Mouse (Mus musculus): ENCODE results near the gene Actn4. TPM values are rescaled to one million over a fixed set of nuclear protein-coding genes. Genes with fewer than 3 reads are reported as not detected.

The Actn4 gene
- polyA plus RNA-seq, 1 experiment from 2014 or later = 402 TPM

DNA sequence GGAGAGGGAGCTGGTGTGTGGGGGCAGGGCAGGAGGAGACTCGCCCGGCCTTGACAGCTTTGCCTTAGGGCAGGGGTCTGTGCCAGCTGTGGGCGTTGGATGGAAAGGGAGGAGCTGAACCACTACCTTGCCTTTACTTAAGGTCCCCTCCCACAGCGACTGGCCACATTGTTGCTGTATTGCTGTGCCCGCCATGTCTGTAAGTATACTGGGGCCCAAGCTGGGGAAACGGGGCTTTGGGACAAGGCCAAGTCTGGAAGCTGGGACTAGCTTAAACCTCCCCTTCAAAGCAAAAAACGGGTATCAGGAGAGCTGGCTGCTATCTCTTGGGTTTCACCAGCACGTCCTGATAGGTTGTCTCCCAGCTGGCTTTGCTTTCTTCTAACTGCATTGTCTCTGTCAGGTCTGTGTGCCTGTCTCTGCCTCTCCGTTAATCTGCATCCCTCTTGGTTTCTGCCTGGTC, 97.8 kb downstream of the Actn4 start:
- ATAC-seq = no peak
- Histone ChIP-seq H3K36me3 (ENCODE audit: control insufficient read depth, insufficient read depth, low read length) (no peaks in the 10 kb centered on the region), H3K9ac (ENCODE audit: low read depth, low read length) (peak overlapping the region; percentile 25; the same call in 1 of the 2 replicates), H3K4me3 (ENCODE audit: low read length) (no peak overlapping the region), H3K4me1 (ENCODE audit: control insufficient read depth, insufficient read depth, low read length) (peaks cover 17% of the 10 kb centered on the region; the same call in 1 of the 2 replicates), H3K9me3 (ENCODE audit: control insufficient read depth, low read length) (peaks cover 4% of the 10 kb centered on the region; the same call in 1 of the 2 replicates), H3K4me2 (ENCODE audit: low read depth, low read length) (no peak overlapping the region), H3K27ac (ENCODE audit: low read length) (no peak overlapping the region), H3K27me3 (replicated peaks; ENCODE audit: control insufficient read depth, insufficient read depth, low read length) (no peaks in the 10 kb centered on the region)
- WGBS = 50% methylated on average over 9 of the region's 9 CpGs

DNA sequence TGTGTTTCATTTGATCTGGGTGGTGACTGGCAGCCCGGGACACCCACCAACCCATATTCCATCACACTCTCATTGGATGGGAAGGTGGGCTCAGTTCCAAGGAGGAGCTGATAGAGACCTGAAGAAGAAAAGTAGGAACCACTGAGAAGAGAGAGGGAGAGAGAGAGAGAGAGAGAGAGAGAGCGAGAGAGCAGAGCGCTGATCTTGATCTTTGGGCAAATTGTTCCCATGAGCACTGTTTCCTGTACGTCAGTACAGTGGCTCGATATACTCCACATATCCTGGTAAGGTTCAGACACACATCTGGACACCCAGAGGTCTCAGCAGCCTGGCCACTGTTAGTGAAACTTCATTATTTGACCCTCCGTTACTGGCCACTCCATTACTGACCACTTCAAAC, 98.6 kb downstream of the Actn4 start, which contains the start of gene Lgals7:
Gene Lgals7, plus strand, starts transcription at position 314 of the 400 bp plus-strand sequence.
- Histone ChIP-seq H3K9me3 (ENCODE audit: control insufficient read depth, low read length) (peaks cover 4% of the 10 kb centered on the region; the same call in 1 of the 2 replicates), H3K4me1 (ENCODE audit: control insufficient read depth, insufficient read depth, low read length) (peaks cover 17% of the 10 kb centered on the region; the same call in 1 of the 2 replicates), H3K9ac (ENCODE audit: low read depth, low read length) (peak within 1 kb of the TSS; percentile 25; the same call in 1 of the 2 replicates), H3K4me3 (ENCODE audit: low read length) (no peak within 1 kb of the TSS), H3K4me2 (ENCODE audit: low read depth, low read length) (no peak within 1 kb of the TSS), H3K36me3 (ENCODE audit: control insufficient read depth, insufficient read depth, low read length) (no peaks in the 10 kb centered on the region), H3K27me3 (replicated peaks; ENCODE audit: control insufficient read depth, insufficient read depth, low read length) (no peaks in the 10 kb centered on the region), H3K27ac (ENCODE audit: low read length) (no peak within 1 kb of the TSS)
- 84% methylated on average over 6 of the region's 6 CpGs for WGBS
- ATAC-seq = no peak

DNA sequence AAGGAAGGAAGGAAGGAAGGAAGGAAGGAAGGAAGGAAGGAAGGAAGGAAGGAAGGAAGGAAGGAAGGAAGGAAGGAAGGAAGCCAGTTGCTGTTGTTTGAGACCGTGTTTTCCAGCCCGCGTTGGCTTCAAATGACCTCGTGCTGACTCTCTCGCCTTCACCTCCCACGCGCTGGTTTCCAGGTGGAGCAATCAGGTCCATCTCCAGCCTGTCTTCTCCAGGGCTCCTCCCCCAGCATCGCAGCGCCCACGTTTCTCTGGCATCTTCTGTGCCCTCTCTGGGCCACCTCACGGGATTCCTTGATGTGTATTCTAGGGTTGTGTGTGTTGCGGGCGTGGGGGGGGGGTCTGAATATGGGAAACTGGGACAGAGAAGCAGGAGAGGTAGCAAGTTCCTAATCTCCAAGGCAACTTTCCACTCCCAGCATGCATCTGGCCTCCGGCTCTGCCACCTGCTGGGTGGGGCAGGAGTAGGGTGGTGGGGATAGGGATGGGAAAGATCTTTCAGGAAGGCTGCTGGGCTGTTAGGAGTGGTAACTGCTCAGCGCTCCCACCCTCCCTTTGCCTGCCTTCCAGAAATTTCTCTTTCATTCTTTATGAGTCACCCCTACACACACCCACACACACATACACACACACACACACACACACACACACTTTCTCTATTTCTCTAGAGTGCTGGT, 99.2 kb downstream of the Actn4 start:
- ATAC-seq = no peak
- Histone ChIP-seq H3K27ac (ENCODE audit: low read length) (no peak overlapping the region), H3K9me3 (ENCODE audit: control insufficient read depth, low read length) (peaks cover 4% of the 10 kb centered on the region; the same call in 1 of the 2 replicates), H3K27me3 (replicated peaks; ENCODE audit: control insufficient read depth, insufficient read depth, low read length) (no peaks in the 10 kb centered on the region), H3K4me3 (ENCODE audit: low read length) (no peak overlapping the region), H3K36me3 (ENCODE audit: control insufficient read depth, insufficient read depth, low read length) (no peaks in the 10 kb centered on the region), H3K4me2 (ENCODE audit: low read depth, low read length) (no peak overlapping the region), H3K9ac (ENCODE audit: low read depth, low read length) (no peak overlapping the region), H3K4me1 (ENCODE audit: control insufficient read depth, insufficient read depth, low read length) (peaks cover 17% of the 10 kb centered on the region; the same call in 1 of the 2 replicates)
- 76% methylated on average over 15 of the region's 15 CpGs for WGBS

DNA sequence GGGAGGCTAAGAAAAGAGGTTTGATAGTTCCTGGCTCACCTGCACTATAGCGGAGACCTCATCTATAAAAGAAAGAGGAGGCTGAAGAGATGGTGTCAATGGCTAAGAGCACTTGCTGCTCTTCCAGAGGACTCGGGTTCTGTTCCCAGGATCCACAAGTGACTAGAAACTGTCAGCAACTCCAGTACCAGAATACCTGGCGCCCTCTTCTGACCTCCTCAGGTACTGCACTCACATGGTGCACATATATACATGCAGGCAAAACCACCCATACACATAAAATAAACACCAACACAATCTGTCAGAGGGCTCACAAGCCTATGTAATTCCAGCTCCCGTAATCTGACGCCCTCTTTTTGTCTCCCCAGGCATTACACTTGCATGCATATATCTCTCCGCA, 101.2 kb downstream of the Actn4 start:
- H3K27ac ChIP-seq (ENCODE audit: low read length) = no peak overlapping the region
- no peak overlapping the region for H3K4me3 ChIP-seq (ENCODE audit: low read length)
- 89% methylated on average over 6 of the region's 6 CpGs for WGBS
- ATAC-seq = no peak
- peaks cover 4% of the 10 kb centered on the region; the same call in 1 of the 2 replicates for H3K9me3 ChIP-seq (ENCODE audit: control insufficient read depth, low read length)
- no peak overlapping the region for H3K4me2 ChIP-seq (ENCODE audit: low read depth, low read length)
- peaks cover 9% of the 10 kb centered on the region; the same call in 1 of the 2 replicates for H3K4me1 ChIP-seq (ENCODE audit: control insufficient read depth, insufficient read depth, low read length)
- no peaks in the 10 kb centered on the region for H3K27me3 ChIP-seq (replicated peaks; ENCODE audit: control insufficient read depth, insufficient read depth, low read length)
- no peak overlapping the region for H3K9ac ChIP-seq (ENCODE audit: low read depth, low read length)
- no peaks in the 10 kb centered on the region for H3K36me3 ChIP-seq (ENCODE audit: control insufficient read depth, insufficient read depth, low read length)

DNA sequence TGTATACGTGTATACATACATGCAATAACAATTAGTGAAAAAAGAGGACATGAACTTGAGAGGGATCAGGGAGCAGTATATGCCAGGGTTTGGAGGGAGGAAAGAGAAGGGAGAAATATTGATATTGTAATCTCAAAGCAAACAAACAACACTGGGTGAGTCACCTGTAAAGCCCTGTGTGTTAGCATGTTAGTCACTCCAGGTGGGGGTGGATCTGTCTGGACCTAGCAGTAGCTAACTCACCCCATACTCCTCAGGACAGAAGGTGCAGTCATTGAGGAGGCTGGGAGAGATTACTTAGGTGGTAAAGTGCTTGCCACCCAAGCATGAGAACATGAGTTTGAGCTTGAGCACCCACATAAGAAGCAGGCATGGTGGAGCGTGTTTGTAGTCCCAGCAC, 102.2 kb downstream of the Actn4 start:
- Histone ChIP-seq H3K4me1 (ENCODE audit: control insufficient read depth, insufficient read depth, low read length) (peaks cover 9% of the 10 kb centered on the region; the same call in 1 of the 2 replicates), H3K27ac (ENCODE audit: low read length) (no peak overlapping the region), H3K9ac (ENCODE audit: low read depth, low read length) (no peak overlapping the region), H3K4me2 (ENCODE audit: low read depth, low read length) (no peak overlapping the region), H3K36me3 (ENCODE audit: control insufficient read depth, insufficient read depth, low read length) (no peaks in the 10 kb centered on the region), H3K4me3 (ENCODE audit: low read length) (no peak overlapping the region), H3K27me3 (replicated peaks; ENCODE audit: control insufficient read depth, insufficient read depth, low read length) (no peaks in the 10 kb centered on the region), H3K9me3 (ENCODE audit: control insufficient read depth, low read length) (peaks cover 4% of the 10 kb centered on the region; the same call in 1 of the 2 replicates)
- 93% methylated on average over 2 of the region's 2 CpGs for WGBS
- no peak for ATAC-seq

DNA sequence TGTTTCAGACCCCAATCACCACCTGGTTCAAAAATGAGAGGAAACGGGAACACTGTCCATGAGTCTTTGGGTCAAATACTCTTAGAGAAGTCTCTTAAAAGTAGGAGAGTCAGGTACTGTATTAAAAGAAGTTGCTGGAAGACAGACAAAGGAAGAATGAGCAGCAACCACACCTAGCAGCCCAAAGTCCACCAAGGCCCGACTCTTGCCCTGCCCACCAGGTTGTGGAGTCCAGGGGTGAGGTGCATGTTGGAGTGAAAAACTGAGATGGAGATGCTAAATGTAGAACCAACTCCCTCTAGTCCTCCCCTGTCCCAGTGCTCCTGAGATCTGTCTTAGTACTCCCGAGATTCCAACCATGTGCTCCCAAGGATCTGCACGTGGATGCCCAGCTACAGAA, 111.5 kb downstream of the Actn4 start:
- WGBS = 80% methylated on average over 4 of the region's 4 CpGs
- Histone ChIP-seq H3K27ac (ENCODE audit: low read length) (peak overlapping the region; percentile 65), H3K4me2 (ENCODE audit: low read depth, low read length) (peak overlapping the region; percentile 11; the same call in 1 of the 2 replicates), H3K4me3 (ENCODE audit: low read length) (no peak overlapping the region), H3K9ac (ENCODE audit: low read depth, low read length) (no peak overlapping the region), H3K27me3 (replicated peaks; ENCODE audit: control insufficient read depth, insufficient read depth, low read length) (no peaks in the 10 kb centered on the region), H3K36me3 (ENCODE audit: control insufficient read depth, insufficient read depth, low read length) (no peaks in the 10 kb centered on the region), H3K4me1 (ENCODE audit: control insufficient read depth, insufficient read depth, low read length) (peaks cover 10% of the 10 kb centered on the region), H3K9me3 (ENCODE audit: control insufficient read depth, low read length) (no peaks in the 10 kb centered on the region)
- ATAC-seq = peak; percentile 65

DNA sequence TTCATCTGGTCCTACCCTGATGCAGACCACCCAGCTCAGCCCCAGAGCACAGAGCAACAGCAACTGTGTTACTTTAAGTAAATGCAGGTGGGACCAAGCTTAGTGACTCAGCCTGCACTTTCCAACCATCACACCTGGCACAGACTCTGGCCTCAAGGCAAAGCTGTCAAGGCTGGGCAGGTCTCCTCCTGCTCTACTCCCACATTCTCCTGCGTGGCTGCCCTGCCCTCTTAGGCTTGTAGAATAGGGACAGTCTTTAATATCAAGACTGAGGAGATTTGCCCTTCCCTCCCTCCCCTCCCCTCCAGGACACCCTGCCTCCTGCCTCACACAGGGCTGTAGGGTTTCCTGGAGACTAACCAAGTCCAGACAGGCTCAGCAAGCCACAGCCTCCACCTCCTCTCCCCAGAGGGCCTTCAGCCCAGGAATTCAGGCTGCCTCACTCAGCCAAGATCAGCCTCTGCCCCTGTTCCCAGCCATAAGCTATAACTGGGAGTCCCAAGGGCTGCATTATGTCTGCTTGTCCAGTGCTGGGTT, 112.4 kb downstream of the Actn4 start:
- Histone ChIP-seq H3K4me1 (ENCODE audit: control insufficient read depth, insufficient read depth, low read length) (peaks cover 10% of the 10 kb centered on the region), H3K4me3 (ENCODE audit: low read length) (no peak overlapping the region), H3K27ac (ENCODE audit: low read length) (peak overlapping the region; percentile 65)

DNA sequence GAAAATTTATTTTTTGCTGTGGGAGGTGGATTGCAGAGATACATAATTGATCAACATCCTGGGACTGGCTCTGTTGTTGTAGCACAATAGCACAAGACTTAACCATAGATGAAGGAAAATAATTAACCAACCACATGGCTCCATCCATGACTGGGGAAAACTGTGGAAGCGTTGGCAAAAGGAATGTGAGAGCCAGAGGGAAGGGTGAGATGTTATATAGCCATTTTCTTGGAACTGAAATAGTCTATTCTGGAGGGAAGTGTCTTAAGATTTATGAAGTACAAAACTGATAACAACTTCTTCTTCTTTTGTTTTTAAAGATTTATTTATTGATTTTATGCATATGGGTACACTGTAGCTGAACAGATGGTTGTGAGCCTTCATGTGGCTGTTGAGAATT, 114.9 kb downstream of the Actn4 start:
- Histone ChIP-seq H3K9ac (ENCODE audit: low read depth, low read length) (no peak overlapping the region), H3K36me3 (ENCODE audit: control insufficient read depth, insufficient read depth, low read length) (no peaks in the 10 kb centered on the region), H3K4me3 (ENCODE audit: low read length) (no peak overlapping the region), H3K27me3 (replicated peaks; ENCODE audit: control insufficient read depth, insufficient read depth, low read length) (no peaks in the 10 kb centered on the region), H3K9me3 (ENCODE audit: control insufficient read depth, low read length) (no peaks in the 10 kb centered on the region), H3K4me2 (ENCODE audit: low read depth, low read length) (no peak overlapping the region), H3K27ac (ENCODE audit: low read length) (no peak overlapping the region), H3K4me1 (ENCODE audit: control insufficient read depth, insufficient read depth, low read length) (peaks cover 10% of the 10 kb centered on the region)
- ATAC-seq = no peak
- 63% methylated on average over 1 of the region's 1 CpGs for WGBS

More for the DNA sequence above, 112.4 kb downstream of the Actn4 start:
- Histone ChIP-seq H3K9me3 (ENCODE audit: control insufficient read depth, low read length) (no peaks in the 10 kb centered on the region), H3K27me3 (replicated peaks; ENCODE audit: control insufficient read depth, insufficient read depth, low read length) (no peaks in the 10 kb centered on the region), H3K9ac (ENCODE audit: low read depth, low read length) (peak overlapping the region; percentile 40; the same call in 1 of the 2 replicates), H3K4me2 (ENCODE audit: low read depth, low read length) (no peak overlapping the region), H3K36me3 (ENCODE audit: control insufficient read depth, insufficient read depth, low read length) (no peaks in the 10 kb centered on the region)
- 23% methylated on average over 1 of the region's 1 CpGs for WGBS
- ATAC-seq = peak; percentile 68
